In the genomic region with DNA sequence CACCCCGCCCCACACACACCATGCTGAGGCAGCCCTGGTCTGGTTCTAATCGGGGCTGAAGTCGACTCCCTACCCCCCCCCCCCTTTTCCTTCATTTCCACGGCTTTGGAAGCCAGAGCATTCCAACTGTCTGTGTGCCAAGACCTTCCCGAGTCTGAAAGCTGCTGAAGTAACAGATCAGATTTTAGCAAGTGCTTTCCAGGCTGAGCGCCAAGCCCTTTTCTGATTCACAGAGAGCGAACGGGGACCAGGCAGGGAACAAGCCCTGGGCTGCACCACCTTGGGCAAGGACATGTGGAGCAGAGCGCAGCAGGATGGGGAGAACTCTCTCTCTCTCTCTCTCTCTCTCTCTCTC, we compare ENCODE assay signal across 9 mouse cellular contexts. TPM values are rescaled to one million over a fixed set of nuclear protein-coding genes. Genes with fewer than 3 reads are reported as not detected.
A peak's percentile ranks its signal among the peaks of the same experiment; 100 is the strongest.
DNase-seq lines count a peak whose midpoint lies in the region; ATAC-seq and TF ChIP-seq lines count a peak whose summit lies in the region.
"Had no signal": no experiment of that assay in that cellular context is flagged by ENCODE, and none has a peak within 500 bp of the region (broad histone marks: within the 10 kb centered on the region; RNA-seq: fewer than 3 reads in every experiment).

No protein-coding gene starts in this region.

- peak overlapping the region; percentile 12; the same call in 1 of the 2 replicates for H3K4me3 ChIP-seq in forebrain, postnatal 0 days (ENCODE audit: low read depth, low read length)
- H3K4me3 ChIP-seq in lung, adult 2 months (replicated peaks; ENCODE audit: extremely low read depth, low read depth, low read length): no peak overlapping the region

- peak; percentile 67 for ATAC-seq in forebrain, postnatal 0 days

- peak; percentile 44 for DNase-seq in 3134 (ENCODE audit: extremely low read depth, insufficient read length, low spot score)
- DNase-seq in adrenal gland, postnatal 14 days: peak; percentile 91
- peak; percentile 94 for DNase-seq in forebrain, postnatal 0 days
- DNase-seq in heart, postnatal 10 days: peak; percentile 94
- DNase-seq in kidney, postnatal 25 days: peak; percentile 81 to 88
- DNase-seq in lung, adult 2 months: peak; percentile 57
- DNase-seq in right cerebral cortex, postnatal 36 days (ENCODE audit: low spot score in 2 of 2): peak; percentile 84 to 87
- DNase-seq in c-Kit-positive CD71-positive TER-119-positive erythroid progenitor cells, embryonic 14.5 days (ENCODE audit: low spot score): no peak

- intact Hi-C loops in heart, postnatal 10 days (cut with DNase I): loop anchor here (5.0 kb wide), 3 partner anchors 114 to 504 kb away; partner anchors contain the start of gene Fbxw11

- whole genome bisulfite sequencing in forebrain, postnatal 0 days: under 1% methylated on average over 9 of the region's 9 CpGs
- 7% methylated on average over 9 of the region's 9 CpGs for WGBS in lung, adult 2 months

- no peak overlapping the region for H3K9ac ChIP-seq in forebrain, postnatal 0 days

- H3K27me3 ChIP-seq in forebrain, postnatal 0 days (ENCODE audit: insufficient read depth, low read length): no peaks in the 10 kb centered on the region; the same call in 1 of the 2 replicates

- no peak for TF ChIP-seq POLR2A in lung, adult 2 months (IDR thresholded peaks at IDR 0.05; ENCODE audit: borderline replicate concordance, extremely low read depth, low read depth, low read length)

- H3K27ac ChIP-seq in forebrain, postnatal 0 days (ENCODE audit: low read depth, low read length): no peak overlapping the region

- no peaks in the 10 kb centered on the region for H3K9me3 ChIP-seq in forebrain, postnatal 0 days (ENCODE audit: low read length)

- peaks cover 7% of the 10 kb centered on the region for H3K4me1 ChIP-seq in forebrain, postnatal 0 days (ENCODE audit: insufficient read depth)
- peaks cover 4% of the 10 kb centered on the region for H3K4me1 ChIP-seq in lung, adult 2 months (ENCODE audit: control insufficient read depth, insufficient read depth, low read length)

- peak overlapping the region; percentile 79 for H3K4me2 ChIP-seq in forebrain, postnatal 0 days (ENCODE audit: low read depth)

- H3K36me3 ChIP-seq in forebrain, postnatal 0 days (ENCODE audit: insufficient read depth): peaks cover 12% of the 10 kb centered on the region; the same call in 1 of the 2 replicates

- TF ChIP-seq CTCF in forebrain, postnatal 0 days (IDR thresholded peaks at IDR 0.05; ENCODE audit: low read depth): no peak
- TF ChIP-seq CTCF in lung, adult 2 months (IDR thresholded peaks at IDR 0.05; ENCODE audit: insufficient read depth, low read length): no peak

RNA-seq across cellular contexts. Expression of gene Fgf18, which starts 1.1 kb away (rescaled TPM):
- 2.1 TPM in 2 replicates for total RNA-seq in adrenal gland, postnatal 14 days (2021)
- 5.9 and 8.1 TPM in 2 replicates for total RNA-seq in forebrain, postnatal 0 days (2014; rRNA removed)
- polyA plus RNA-seq in forebrain, postnatal 0 days (2015; fragmentation: Nextera tagmentation; extraction: Ambion mirVana): 3.9 and 5.2 TPM in 2 replicates
- total RNA-seq in heart, postnatal 10 days (2021): 1 to 10 TPM; 6.1 to 7.3 TPM
- polyA plus RNA-seq in lung, adult 2 months (2012; rRNA removed): 6.6 and 7.1 TPM in 2 replicates

RNA-seq across cellular contexts. Expression of gene Npm1, which starts 16.9 kb away (rescaled TPM):
- total RNA-seq in adrenal gland, postnatal 14 days (2021): 351 and 422 TPM in 2 replicates
- total RNA-seq in forebrain, postnatal 0 days (2014; rRNA removed): 452 and 473 TPM in 2 replicates
- polyA plus RNA-seq in forebrain, postnatal 0 days (2015; fragmentation: Nextera tagmentation; extraction: Ambion mirVana): 400 and 441 TPM in 2 replicates
- 100 to 1,000 TPM; 202 to 225 TPM for total RNA-seq in heart, postnatal 10 days (2021)
- 43.1 and 74.9 TPM in 2 replicates for polyA plus RNA-seq in lung, adult 2 months (2012; rRNA removed)

RNA-seq across cellular contexts. Expression of gene Tlx3, which starts 57.3 kb away (rescaled TPM):
- total RNA-seq in adrenal gland, postnatal 14 days (2021): 0.23 TPM in 1 of 2 replicates, not detected in the other
- not detected in 2 replicates for total RNA-seq in forebrain, postnatal 0 days (2014; rRNA removed)
- polyA plus RNA-seq in forebrain, postnatal 0 days (2015; fragmentation: Nextera tagmentation; extraction: Ambion mirVana): not detected in 2 replicates
- total RNA-seq in heart, postnatal 10 days (2021): not detected
- polyA plus RNA-seq in lung, adult 2 months (2012; rRNA removed): not detected in 2 replicates
- polyA plus RNA-seq: liver, embryonic 16.5 days had no signal
